Mouse (Mus musculus): ENCODE results near the gene Lancl1.

DNA sequence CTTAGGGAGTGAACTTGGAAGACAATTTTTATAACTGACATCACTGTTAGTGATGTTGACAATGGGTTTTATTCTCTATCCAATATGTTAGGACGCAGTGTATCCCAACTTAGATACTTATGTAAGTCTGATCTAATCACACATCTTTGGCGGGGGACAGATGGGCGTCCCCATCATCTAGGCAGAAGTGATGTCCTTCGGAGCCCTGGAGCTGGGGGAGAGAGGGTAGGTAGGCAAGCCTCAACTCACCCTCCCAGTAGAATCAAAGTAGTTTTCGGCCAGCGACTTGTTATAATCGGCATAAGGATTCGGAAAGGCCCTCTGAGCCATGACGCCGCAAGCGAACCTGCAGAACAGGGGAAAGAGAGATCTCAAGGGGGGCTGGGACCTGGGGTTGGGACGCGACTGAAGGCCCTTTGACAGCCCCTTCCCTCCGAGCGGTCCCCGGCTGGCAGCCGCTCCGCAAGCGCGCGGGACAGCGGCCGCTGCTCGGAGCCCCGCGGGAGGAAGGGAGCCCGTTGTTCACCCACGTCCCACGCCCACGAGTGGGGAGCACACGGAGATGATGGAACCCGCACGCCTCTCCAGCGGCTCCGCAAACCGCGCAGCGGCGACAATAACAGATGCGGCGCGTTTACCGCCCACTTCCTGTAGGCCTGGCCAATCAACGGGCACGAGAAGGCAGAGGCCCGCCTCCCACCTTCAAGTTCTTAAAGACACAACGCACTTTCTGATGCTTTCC lies at the start of gene Lancl1:
- TF ChIP-seq USF1 (IDR thresholded peaks at IDR 0.05; ENCODE audit: low read depth): no peak
- no peak for TF ChIP-seq E2F4 (IDR thresholded peaks at IDR 0.05; ENCODE audit: insufficient read depth)
- peak; percentile 69 for TF ChIP-seq POLR2AphosphoS2 (IDR thresholded peaks at IDR 0.05; ENCODE audit: insufficient read length, low read depth)
- TF ChIP-seq TCF12 (IDR thresholded peaks at IDR 0.05; ENCODE audit: insufficient read depth, poor library complexity, severe bottlenecking): no peak
- TF ChIP-seq MYOD1 (IDR thresholded peaks at IDR 0.05; ENCODE audit: control insufficient read depth in 1 of 3, insufficient read length in 2 of 3, low read depth in 2 of 3): peak in 1 of 3 experiments; percentile 10
- peak; percentile 67 for TF ChIP-seq POLR2A (IDR thresholded peaks at IDR 0.05; ENCODE audit: insufficient read length, low read depth)
- TF ChIP-seq MAX (IDR thresholded peaks at IDR 0.05; ENCODE audit: low read depth): no peak
- no peak for TF ChIP-seq SRF (IDR thresholded peaks at IDR 0.05; ENCODE audit: control insufficient read depth, insufficient read length, low read depth)
- no peak for TF ChIP-seq CEBPB (IDR thresholded peaks at IDR 0.05; ENCODE audit: insufficient read depth, poor library complexity, severe bottlenecking)
- TF ChIP-seq MYOG (IDR thresholded peaks at IDR 0.05; ENCODE audit: control insufficient read depth in 1 of 3, insufficient read depth in 1 of 3, insufficient read length in 2 of 3, low read depth in 2 of 3): peak in 1 of 3 experiments; percentile 42
- TF ChIP-seq TCF3 (IDR thresholded peaks at IDR 0.05; ENCODE audit: insufficient read length, low read depth): no peak
- TF ChIP-seq REST (IDR thresholded peaks at IDR 0.05; ENCODE audit: insufficient read depth, insufficient read length): no peak
